Mouse (Mus musculus) heart, adult 18-20 months (tissue): ENCODE results near the gene Dkkl1. TPM values are rescaled to one million over a fixed set of nuclear protein-coding genes. Genes with fewer than 3 reads are reported as not detected.
A peak's percentile ranks its signal among the peaks of the same experiment; 100 is the strongest.

Experiments
- DNase-seq, 2 experiments: peaks; one replicate each; pipeline ENCODE4 v3.0.0; 2021 to 2022; ENCODE audit warnings: mixed read lengths in 1 of 2
- microRNA-seq, 2 experiments: library from miRNA; unstranded; fragments of <30 nt; microRNA quantifications; one replicate each; pipeline ENCODE4 v1.2.0; 2022
- total RNA-seq, 2 experiments: library from RNA; stranded (reverse); gene quantifications; 2 replicates each; pipeline ENCODE4 v1.2.3; 2021

Dkkl1 gene
- total RNA-seq, 2 experiments from 2014 or later: not detected

DNA sequence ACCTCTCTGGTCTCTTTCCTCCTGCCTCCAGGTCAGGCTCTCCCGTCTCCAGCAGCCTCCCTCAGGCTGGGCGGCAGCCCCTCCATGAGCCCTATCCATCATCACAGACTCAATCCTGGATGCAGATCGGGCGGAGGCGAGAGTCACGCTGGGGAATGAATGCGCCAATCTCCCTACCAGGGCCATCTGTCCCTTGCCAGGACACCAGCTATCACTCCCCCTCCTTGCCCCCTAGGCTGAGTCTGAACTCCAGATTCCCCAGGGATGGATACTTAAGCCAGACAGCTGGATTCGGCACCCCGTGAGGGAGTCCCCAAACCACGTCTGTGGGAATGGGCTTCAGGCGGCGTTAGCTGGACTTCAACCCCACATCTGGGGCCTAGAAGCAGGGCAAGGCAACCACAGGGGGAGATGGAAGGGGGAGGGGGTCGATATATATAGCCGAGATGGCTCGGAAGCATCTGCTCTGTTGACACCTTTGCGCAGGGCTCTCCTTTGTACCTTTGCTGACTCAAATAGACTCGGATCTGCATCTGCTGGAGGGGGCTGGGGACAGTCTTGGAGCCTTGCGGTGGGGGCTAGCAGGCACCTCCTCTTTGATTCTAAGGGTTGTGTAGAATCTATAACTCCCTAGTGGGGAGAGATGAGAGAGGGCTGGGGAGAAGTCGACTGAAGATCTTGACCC is 44.0 kb downstream of the Dkkl1 start:
- DNase-seq: no peak

DNA sequence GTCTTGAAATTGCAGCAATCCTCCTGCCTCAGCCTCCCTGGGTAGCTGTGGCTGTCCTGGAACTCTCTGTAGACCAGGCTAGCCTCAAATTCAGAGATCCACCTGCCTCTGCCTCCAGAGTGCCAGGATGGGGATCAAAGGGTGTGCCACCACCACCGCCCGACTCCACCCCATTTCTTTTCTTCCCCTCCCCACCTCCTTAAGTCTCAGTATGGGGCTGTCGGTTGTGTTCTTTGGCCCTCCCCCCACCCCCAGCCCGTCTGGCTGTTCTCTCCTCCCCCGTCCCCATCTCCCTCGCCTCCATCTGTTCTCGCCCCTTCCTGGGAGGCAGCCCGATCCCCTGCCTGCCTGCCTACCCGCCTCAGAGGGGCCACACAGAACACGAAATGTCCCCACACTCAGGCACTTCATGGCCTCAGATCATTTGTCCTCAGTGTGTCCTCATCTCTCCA is 45.0 kb downstream of the Dkkl1 start:
- no peak for DNase-seq

DNA sequence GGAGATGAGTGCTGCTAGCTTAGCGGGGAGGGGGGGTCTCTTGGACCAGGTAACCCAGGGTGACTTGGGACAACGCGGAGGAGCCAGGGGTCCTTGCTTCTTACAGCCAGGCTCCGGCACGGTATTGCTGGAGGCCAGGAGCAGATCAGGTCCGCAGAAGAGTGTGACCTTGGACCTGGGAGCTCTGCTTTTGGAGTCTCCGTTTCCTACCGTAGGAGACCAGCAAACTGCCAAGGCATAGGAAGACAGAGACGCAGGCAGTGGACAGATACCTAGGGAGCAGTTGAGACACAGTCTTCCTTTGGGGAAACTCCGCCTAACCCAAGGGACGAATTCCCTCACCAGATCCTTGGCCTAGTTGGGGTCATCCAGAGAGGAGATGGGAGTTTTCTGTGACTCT is 46.2 kb downstream of the Dkkl1 start:
- DNase-seq: no peak

DNA sequence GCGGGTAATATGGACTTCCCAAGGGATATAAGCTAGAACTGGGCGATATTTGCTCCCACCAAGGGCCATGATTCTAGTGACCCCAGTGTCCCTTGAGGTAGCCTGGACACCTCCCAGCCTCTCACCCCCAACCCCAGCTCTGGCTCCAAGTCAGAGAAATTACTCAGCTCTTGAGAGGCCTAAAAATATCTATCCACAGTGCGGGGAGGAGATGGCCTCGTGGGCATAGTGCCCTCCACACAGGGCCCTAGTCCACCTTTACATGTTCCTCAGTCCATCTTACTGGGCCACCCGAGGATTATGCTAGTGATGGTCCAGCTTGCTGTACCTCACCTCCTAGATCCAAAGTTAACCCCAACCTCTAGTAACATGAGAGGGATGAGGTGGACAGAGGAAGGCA is 47.1 kb downstream of the Dkkl1 start:
- peak in 1 of 2 experiments; percentile 38 for DNase-seq

- DNase-seq: no peak
These were observed 48.0 kb downstream of the Dkkl1 start, which contains the start of gene Slc17a7 for GRCm38 (mm10) chr7:45163735-45164490. Slc17a7 (plus strand) TSS chr7:45163949.

- DNase-seq: no peak
These were observed 48.8 kb downstream of the Dkkl1 start for GRCm38 (mm10) chr7:45162996-45163615.

GRCm38 (mm10) chr7:45162551-45162950 is 49.4 kb downstream of the Dkkl1 start:
- DNase-seq: no peak

- peak; percentile 89 to 95 for DNase-seq
These were observed 50.1 kb downstream of the Dkkl1 start for GRCm38 (mm10) chr7:45161612-45162473.

DNA sequence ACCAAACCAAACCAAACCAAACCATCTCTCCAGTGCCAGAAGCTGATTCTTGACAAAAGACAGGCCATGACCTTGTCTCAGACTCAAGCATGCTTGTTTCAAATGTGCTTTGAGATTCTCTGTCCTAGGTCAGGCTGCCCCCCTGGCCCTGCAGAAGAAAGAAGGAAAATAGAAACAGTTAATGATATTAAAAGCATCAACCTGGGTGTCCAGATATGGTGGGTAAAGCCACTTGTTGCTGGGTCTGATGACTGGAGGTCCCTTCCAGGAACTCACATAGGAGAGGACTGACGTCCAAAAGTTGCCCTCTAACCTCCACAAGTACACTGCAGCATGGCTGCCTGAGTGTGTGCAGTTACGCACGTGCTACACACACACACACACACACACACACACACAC is 51.1 kb downstream of the Dkkl1 start:
- no peak for DNase-seq

DNA sequence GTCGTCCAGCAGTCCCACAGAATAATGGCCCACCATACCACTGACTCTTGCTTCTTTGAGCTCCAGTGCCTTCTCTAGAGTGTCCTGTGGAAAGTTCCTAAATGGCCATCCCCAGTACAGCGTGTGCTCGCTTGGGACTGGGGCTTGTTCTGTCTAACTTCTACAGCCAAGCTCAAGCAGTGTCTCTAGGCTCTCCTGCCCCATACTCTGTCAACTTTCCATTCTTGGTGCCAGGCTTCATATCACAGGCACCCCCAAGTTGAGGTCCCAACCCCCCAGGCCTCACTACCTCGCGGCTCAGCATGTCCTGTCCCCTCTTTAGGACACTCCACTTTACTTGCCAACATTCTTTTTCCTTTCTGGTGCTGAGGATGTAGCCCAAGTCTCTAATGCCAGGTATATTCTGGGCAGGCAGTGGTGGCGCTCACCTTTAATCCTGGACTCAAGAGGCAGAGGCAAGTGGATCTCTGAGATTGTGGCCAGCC is 51.6 kb downstream of the Dkkl1 start:
- DNase-seq: no peak

DNA sequence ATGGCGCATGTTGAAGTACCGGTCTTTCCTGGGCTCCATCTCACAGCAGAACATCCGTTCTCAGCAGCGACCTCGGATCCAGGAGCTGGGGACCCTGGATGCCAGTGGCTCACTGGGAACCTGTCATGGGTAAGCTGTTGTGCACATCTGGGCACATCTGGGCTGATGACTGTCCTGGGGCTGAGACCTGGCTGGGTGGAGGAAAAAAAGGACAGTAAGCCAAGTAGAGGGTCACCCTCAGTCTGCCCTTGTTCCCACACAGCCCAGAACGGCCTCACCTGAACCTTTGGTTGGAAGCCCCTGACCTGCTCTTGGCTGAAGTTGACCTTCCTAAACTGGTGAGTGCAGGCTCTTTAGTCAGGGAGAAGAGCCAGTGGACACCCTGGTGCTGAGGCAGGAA is 53.0 kb downstream of the Dkkl1 start:
- DNase-seq: no peak

Small RNAs within 50 kb of the gene (microRNA-seq; reads per million reads assigned to microRNA genes)
- gene Mir7055: 0 reads per million in 2 experiments

Other genes with a start within 250 kb of the Dkkl1 start
- gene Cpt1c, start 237.3 kb downstream of the Dkkl1 start, total RNA-seq: 1 to 10 TPM; 1.8 to 2.0 TPM
- gene Prmt1, start 225.6 kb downstream of the Dkkl1 start, total RNA-seq: 100 to 1,000 TPM in 1 of 2 experiments, 10 to 100 TPM in 1; 90.3 to 110 TPM
- 10 to 100 TPM; 21.3 to 29.5 TPM for gene Irf3, start 214.5 kb downstream of the Dkkl1 start, total RNA-seq
- gene Bcl2l12, start 213.4 kb downstream of the Dkkl1 start, total RNA-seq: 1 to 10 TPM; 8.1 to 9.7 TPM
- gene Scaf1, start 195.8 kb downstream of the Dkkl1 start, total RNA-seq: 10 to 100 TPM; 45.1 to 46.0 TPM
- gene Rras, start 194.2 kb downstream of the Dkkl1 start, total RNA-seq: 10 to 100 TPM; 43.9 to 47.7 TPM
- gene Prr12, start 159.3 kb downstream of the Dkkl1 start, total RNA-seq: 10 to 100 TPM; 21.5 to 21.9 TPM
- 10 to 100 TPM; 29.6 to 35.2 TPM for gene Nosip, start 149.7 kb downstream of the Dkkl1 start, total RNA-seq
- 1 to 10 TPM; 7.8 TPM for gene Prrg2, start 149.5 kb downstream of the Dkkl1 start, total RNA-seq
- gene Rcn3, start 119.9 kb downstream of the Dkkl1 start, total RNA-seq: 10 to 100 TPM; 20.0 to 20.7 TPM
- gene Fcgrt, start 108.3 kb downstream of the Dkkl1 start, total RNA-seq: 10 to 100 TPM; 60.3 to 66.8 TPM
- 100 to 1,000 TPM; 512 to 646 TPM for gene Rps11, start 87.7 kb downstream of the Dkkl1 start, total RNA-seq
- 100 to 1,000 TPM; 714 to 715 TPM for gene Rpl13a, start 83.4 kb downstream of the Dkkl1 start, total RNA-seq
- under 1 TPM; 0.26 to 0.47 TPM for gene Gm45713, start 75.9 kb downstream of the Dkkl1 start, total RNA-seq
- 1 to 10 TPM; 2.7 to 5.3 TPM for gene Flt3l, start 75.7 kb downstream of the Dkkl1 start, total RNA-seq
- gene Pih1d1, start 57.8 kb downstream of the Dkkl1 start, total RNA-seq: 10 to 100 TPM; 35.5 to 42.7 TPM
- 10 to 100 TPM; 21.5 to 26.8 TPM for gene Aldh16a1, start 57.6 kb downstream of the Dkkl1 start, total RNA-seq
- 10 to 100 TPM; 29.7 to 32.4 TPM for gene Slc17a7, start 48.2 kb downstream of the Dkkl1 start, total RNA-seq
- not detected for gene Gfy, start 32.6 kb downstream of the Dkkl1 start, total RNA-seq
- not detected for gene Pth2, start 31.2 kb downstream of the Dkkl1 start, total RNA-seq
- gene Ccdc155, start 7.3 kb downstream of the Dkkl1 start, total RNA-seq: under 1 TPM in 1 of 2 experiments, not detected in 1; 0.46 TPM
- gene Tead2, start 3.6 kb upstream of the Dkkl1 start, total RNA-seq: 1 to 10 TPM; 6.4 to 7.7 TPM
- 10 to 100 TPM in 1 of 2 experiments, 1 to 10 TPM in 1; 2.6 to 12.8 TPM for gene Cd37, start 27.0 kb upstream of the Dkkl1 start, total RNA-seq
- gene Slc6a16, start 28.9 kb upstream of the Dkkl1 start, total RNA-seq: not detected
- gene Slc6a21, start 65.4 kb upstream of the Dkkl1 start, total RNA-seq: not detected
- 10 to 100 TPM; 20.0 to 27.9 TPM for gene Trpm4, start 121.6 kb upstream of the Dkkl1 start, total RNA-seq
- 100 to 1,000 TPM; 954 to 975 TPM for gene Hrc, start 123.1 kb upstream of the Dkkl1 start, total RNA-seq
- under 1 TPM in 1 of 2 experiments, not detected in 1; 0.33 TPM for gene Ppfia3, start 154.9 kb upstream of the Dkkl1 start, total RNA-seq
- gene Lin7b, start 158.4 kb upstream of the Dkkl1 start, total RNA-seq: 1 to 10 TPM; 1.7 to 2.3 TPM
- gene Snrnp70, start 183.6 kb upstream of the Dkkl1 start, total RNA-seq: 10 to 100 TPM; 81.1 to 85.7 TPM
- gene Kcna7, start 193.5 kb upstream of the Dkkl1 start, total RNA-seq: 1 to 10 TPM; 6.1 to 7.4 TPM
- gene Ntf5, start 201.5 kb upstream of the Dkkl1 start, total RNA-seq: under 1 TPM; 0.25 to 0.28 TPM
- gene Lhb, start 208.7 kb upstream of the Dkkl1 start, total RNA-seq: not detected
- gene Gys1, start 222.7 kb upstream of the Dkkl1 start, total RNA-seq: 100 to 1,000 TPM in 1 of 2 experiments, 10 to 100 TPM in 1; 99.2 to 105 TPM
- 10 to 100 TPM; 25.2 to 26.5 TPM for gene Ruvbl2, start 225.9 kb upstream of the Dkkl1 start, total RNA-seq
- 100 to 1,000 TPM; 287 to 382 TPM for gene Ftl1, start 247.7 kb upstream of the Dkkl1 start, total RNA-seq